Mouse (Mus musculus) stomach, embryonic 14.5 days (tissue): ENCODE measurements around the gene Olfr315. TPM values are rescaled to one million over a fixed set of nuclear protein-coding genes. Genes with fewer than 3 reads are reported as not detected.

Experiments used
- ATAC-seq: fragments of 200-750 bp; cut with Nextera tagmentation; 2 replicates; pipeline ENCODE4 v1.8.0; 2017; ENCODE audit warnings: low read depth, moderate TSS enrichment; ENCODE audit not compliant: insufficient number of reproducible peaks, insufficient read depth, low FRiP score
- H3K27ac ChIP-seq: fragments of 300-500 bp; sonication (generic); 2 replicates; pipeline ENCODE4 v1.5.1; 2014; ENCODE audit warnings: mild to moderate bottlenecking, low read length, moderate library complexity, mixed read lengths
- H3K27me3 ChIP-seq: fragments of 300-500 bp; sonication (generic); 2 replicates; pipeline ENCODE4 v1.6.1; 2014; ENCODE audit warnings: low read length, control low read depth, mixed read lengths; ENCODE audit not compliant: control insufficient read depth, insufficient read depth
- H3K36me3 ChIP-seq: fragments of 300-500 bp; sonication (generic); 2 replicates; pipeline ENCODE4 v1.6.1; 2014; ENCODE audit warnings: mild to moderate bottlenecking, control low read depth, low read length, moderate library complexity, mixed read lengths; ENCODE audit not compliant: control insufficient read depth, insufficient read depth
- H3K4me1 ChIP-seq: fragments of 300-500 bp; sonication (generic); 2 replicates; pipeline ENCODE4 v1.6.1; 2014; ENCODE audit warnings: low read length, control low read depth, mixed read lengths; ENCODE audit not compliant: control insufficient read depth, insufficient read depth
- H3K4me2 ChIP-seq: fragments of 300-500 bp; sonication (generic); replicated peaks from 2 replicates; pipeline ENCODE4 v1.6.1; 2014; ENCODE audit warnings: low read depth, low read length, control low read depth
- H3K4me3 ChIP-seq: fragments of 300-500 bp; sonication (generic); 2 replicates; pipeline ENCODE4 v1.5.1; 2014; ENCODE audit warnings: low read depth, low read length, control low read depth
- H3K9ac ChIP-seq: fragments of 300-500 bp; sonication (generic); replicated peaks from 2 replicates; pipeline ENCODE4 v1.6.1; 2014; ENCODE audit warnings: low read depth, mild to moderate bottlenecking, control low read depth, low read length, moderate library complexity, mixed read lengths
- H3K9me3 ChIP-seq: fragments of 300-500 bp; sonication (generic); 2 replicates; pipeline ENCODE4 v1.6.1; 2016; ENCODE audit warnings: low read depth, low read length, control low read depth; ENCODE audit not compliant: control insufficient read depth
- WGBS: fragments of 180-500 bp; shearing (Covaris S2); extraction: QIAGEN DNeasy Blood & Tissue Kit; methylation state at CpG from one replicate; pipeline ENCODE4 v1.1.7; 2014; 5-methylcytosine and 5-hydroxymethylcytosine counted together
- polyA plus RNA-seq: library from polyadenylated mRNA; unstranded; fragments of >200 nt; fragmentation: Nextera tagmentation; extraction: Ambion mirVana; gene quantifications from 2 replicates; pipeline ENCODE4 v1.2.1, GENCODE M21; 2014

Olfr315 gene
- polyA plus RNA-seq, 1 experiment from 2014 or later = not detected

GRCm38 (mm10) chr11:58784182-58784581 lies 11.2 kb downstream of the Olfr315 start:
- Histone ChIP-seq H3K36me3 (no peaks in the 10 kb centered on the region), H3K4me3 (no peak overlapping the region), H3K27me3 (no peaks in the 10 kb centered on the region), H3K27ac (no peak overlapping the region), H3K4me1 (no peaks in the 10 kb centered on the region), H3K4me2 (no peak overlapping the region), H3K9me3 (no peaks in the 10 kb centered on the region), H3K9ac (no peak overlapping the region)
- 73% methylated on average over 2 of the region's 2 CpGs for WGBS
- no peak for ATAC-seq

GRCm38 (mm10) chr11:58787651-58788050 lies 14.7 kb downstream of the Olfr315 start:
- Histone ChIP-seq H3K4me2 (no peak overlapping the region), H3K27ac (no peak overlapping the region), H3K4me3 (no peak overlapping the region), H3K36me3 (no peaks in the 10 kb centered on the region), H3K27me3 (no peaks in the 10 kb centered on the region), H3K9me3 (no peaks in the 10 kb centered on the region), H3K9ac (no peak overlapping the region), H3K4me1 (no peaks in the 10 kb centered on the region)
- ATAC-seq = no peak
- WGBS = 77% methylated on average over 10 of the region's 10 CpGs

GRCm38 (mm10) chr11:58788346-58788745 lies 15.4 kb downstream of the Olfr315 start:
- 81% methylated on average over 8 of the region's 8 CpGs for WGBS
- no peak overlapping the region for H3K4me2 ChIP-seq
- no peak for ATAC-seq
- no peaks in the 10 kb centered on the region for H3K27me3 ChIP-seq
- no peaks in the 10 kb centered on the region for H3K36me3 ChIP-seq
- no peaks in the 10 kb centered on the region for H3K4me1 ChIP-seq
- no peaks in the 10 kb centered on the region for H3K9me3 ChIP-seq
- no peak overlapping the region for H3K27ac ChIP-seq
- H3K4me3 ChIP-seq = no peak overlapping the region
- H3K9ac ChIP-seq = no peak overlapping the region

- Histone ChIP-seq H3K27ac (no peak overlapping the region), H3K9me3 (no peaks in the 10 kb centered on the region), H3K4me2 (no peak overlapping the region), H3K4me3 (no peak overlapping the region), H3K36me3 (no peaks in the 10 kb centered on the region), H3K9ac (no peak overlapping the region), H3K27me3 (no peaks in the 10 kb centered on the region), H3K4me1 (no peaks in the 10 kb centered on the region)
- no peak for ATAC-seq
- WGBS = 21% methylated on average over 3 of the region's 3 CpGs
Observed at GRCm38 (mm10) chr11:58789532-58789931, 16.5 kb downstream of the Olfr315 start.

GRCm38 (mm10) chr11:58790053-58790452 lies 17.1 kb downstream of the Olfr315 start:
- no peaks in the 10 kb centered on the region for H3K27me3 ChIP-seq
- H3K4me3 ChIP-seq = no peak overlapping the region
- no peak overlapping the region for H3K27ac ChIP-seq
- no peaks in the 10 kb centered on the region for H3K36me3 ChIP-seq
- no peaks in the 10 kb centered on the region for H3K9me3 ChIP-seq
- no peak for ATAC-seq
- H3K9ac ChIP-seq = no peak overlapping the region
- no peaks in the 10 kb centered on the region for H3K4me1 ChIP-seq
- WGBS = 41% methylated on average over 2 of the region's 2 CpGs
- H3K4me2 ChIP-seq = no peak overlapping the region

GRCm38 (mm10) chr11:58790646-58791045 lies 17.7 kb downstream of the Olfr315 start:
- WGBS = 71% methylated on average over 6 of the region's 6 CpGs
- Histone ChIP-seq H3K36me3 (no peaks in the 10 kb centered on the region), H3K4me3 (no peak overlapping the region), H3K4me2 (no peak overlapping the region), H3K27ac (no peak overlapping the region), H3K27me3 (no peaks in the 10 kb centered on the region), H3K9me3 (no peaks in the 10 kb centered on the region), H3K9ac (no peak overlapping the region), H3K4me1 (no peaks in the 10 kb centered on the region)
- no peak for ATAC-seq

- no peaks in the 10 kb centered on the region for H3K9me3 ChIP-seq
- no peaks in the 10 kb centered on the region for H3K4me1 ChIP-seq
- no peak overlapping the region for H3K4me2 ChIP-seq
- H3K36me3 ChIP-seq = no peaks in the 10 kb centered on the region
- no peak overlapping the region for H3K27ac ChIP-seq
- ATAC-seq = no peak
- no peak overlapping the region for H3K4me3 ChIP-seq
- no peaks in the 10 kb centered on the region for H3K27me3 ChIP-seq
- no peak overlapping the region for H3K9ac ChIP-seq
- 92% methylated on average over 2 of the region's 2 CpGs for WGBS
Observed at GRCm38 (mm10) chr11:58795856-58796255, 22.9 kb downstream of the Olfr315 start.

GRCm38 (mm10) chr11:58796850-58797249 lies 23.9 kb downstream of the Olfr315 start:
- ATAC-seq = no peak
- no peaks in the 10 kb centered on the region for H3K9me3 ChIP-seq
- H3K36me3 ChIP-seq = no peaks in the 10 kb centered on the region
- 80% methylated on average over 7 of the region's 7 CpGs for WGBS
- H3K4me3 ChIP-seq = no peak overlapping the region
- no peaks in the 10 kb centered on the region for H3K27me3 ChIP-seq
- no peak overlapping the region for H3K27ac ChIP-seq
- no peak overlapping the region for H3K4me2 ChIP-seq
- H3K4me1 ChIP-seq = peaks cover 4% of the 10 kb centered on the region
- no peak overlapping the region for H3K9ac ChIP-seq

- Histone ChIP-seq H3K4me2 (no peak overlapping the region), H3K4me1 (peaks cover 12% of the 10 kb centered on the region), H3K27ac (no peak overlapping the region), H3K36me3 (no peaks in the 10 kb centered on the region), H3K9ac (no peak overlapping the region), H3K27me3 (no peaks in the 10 kb centered on the region), H3K9me3 (no peaks in the 10 kb centered on the region), H3K4me3 (no peak overlapping the region)
- no peak for ATAC-seq
- WGBS = 73% methylated on average over 5 of the region's 5 CpGs
Observed at GRCm38 (mm10) chr11:58799747-58800146, 26.8 kb downstream of the Olfr315 start.
